Mouse (Mus musculus) heart, adult 2 months (tissue): ENCODE measurements around the gene Myo9b. TPM values are rescaled to one million over a fixed set of nuclear protein-coding genes. Genes with fewer than 3 reads are reported as not detected.

Source experiments
- DNase-seq, 2 experiments: peaks; one replicate each; pipeline ENCODE4 v3.0.0; 2021
- H3K27ac ChIP-seq: fragments of 200-600 bp; 2 replicates; pipeline ENCODE4 v1.8.1; 2022
- H3K27me3 ChIP-seq: fragments of 200-500 bp; 2 replicates; pipeline ENCODE4 v1.6.1; 2012; ENCODE audit warnings: mild to moderate bottlenecking, low read length, inconsistent platforms, mixed read lengths; ENCODE audit not compliant: control insufficient read depth, insufficient read depth
- H3K36me3 ChIP-seq: fragments of 200-500 bp; 2 replicates; pipeline ENCODE4 v1.6.1; 2012; ENCODE audit warnings: low read length, inconsistent platforms; ENCODE audit not compliant: control insufficient read depth, insufficient read depth
- H3K4me1 ChIP-seq: fragments of 200-500 bp; 2 replicates; pipeline ENCODE4 v1.6.1; 2011; ENCODE audit warnings: low read length; ENCODE audit not compliant: control insufficient read depth, insufficient read depth
- H3K4me3 ChIP-seq: fragments of 200-600 bp; 2 replicates; pipeline ENCODE4 v1.8.1; 2022
- H3K79me2 ChIP-seq: fragments of 200-500 bp; replicated peaks from 2 replicates; pipeline ENCODE4 v1.6.1; 2012; ENCODE audit warnings: mild to moderate bottlenecking, inconsistent platforms, low read length, moderate library complexity, mixed read lengths; ENCODE audit not compliant: control insufficient read depth, insufficient read depth
- H3K9ac ChIP-seq: fragments of 200-500 bp; 2 replicates; pipeline ENCODE4 v1.6.1; 2012; ENCODE audit warnings: low read depth, mild to moderate bottlenecking, control low read depth, inconsistent platforms, low read length, mixed read lengths
- CTCF ChIP-seq: fragments of 200-600 bp; IDR thresholded peaks from 2 replicates; pipeline ENCODE4 v1.8.1; 2022; ENCODE audit warnings: antibody characterized with exemption, mild to moderate bottlenecking, moderate library complexity
- EP300 ChIP-seq: fragments of 200-500 bp; IDR thresholded peaks from 2 replicates; pipeline ENCODE4 v1.6.1; 2011; ENCODE audit warnings: low read depth, low read length, control low read depth; ENCODE audit not compliant: insufficient read depth
- POLR2A ChIP-seq: fragments of 200-500 bp; IDR thresholded peaks from 2 replicates; pipeline ENCODE4 v1.6.1; 2011; ENCODE audit warnings: mild to moderate bottlenecking, low read depth, low read length, control low read depth; ENCODE audit not compliant: insufficient read depth
- WGBS: fragments of 180-500 bp; shearing (Covaris S2); methylation state at CpG from one replicate; pipeline ENCODE4 v1.1.7; 2018; 5-methylcytosine and 5-hydroxymethylcytosine counted together
- intact Hi-C: fragments of 180-260 bp; cut with DNase I; formaldehyde crosslinking; loops from one replicate; pipeline ENCODE4 v1.15.1; 2025
- polyA plus RNA-seq: library from polyadenylated mRNA; depleted of rRNA; stranded (reverse); fragments of >200 nt; gene quantifications from 2 replicates; pipeline ENCODE4 v1.2.3, GENCODE M21; 2012
- total RNA-seq, 2 experiments: library from RNA; stranded (reverse); gene quantifications; 2 replicates each; pipeline ENCODE4 v1.2.3; 2021

The Myo9b gene
- total and polyA plus RNA-seq, 3 experiments = 15.0 to 22.8 (median 20.1) TPM

DNA sequence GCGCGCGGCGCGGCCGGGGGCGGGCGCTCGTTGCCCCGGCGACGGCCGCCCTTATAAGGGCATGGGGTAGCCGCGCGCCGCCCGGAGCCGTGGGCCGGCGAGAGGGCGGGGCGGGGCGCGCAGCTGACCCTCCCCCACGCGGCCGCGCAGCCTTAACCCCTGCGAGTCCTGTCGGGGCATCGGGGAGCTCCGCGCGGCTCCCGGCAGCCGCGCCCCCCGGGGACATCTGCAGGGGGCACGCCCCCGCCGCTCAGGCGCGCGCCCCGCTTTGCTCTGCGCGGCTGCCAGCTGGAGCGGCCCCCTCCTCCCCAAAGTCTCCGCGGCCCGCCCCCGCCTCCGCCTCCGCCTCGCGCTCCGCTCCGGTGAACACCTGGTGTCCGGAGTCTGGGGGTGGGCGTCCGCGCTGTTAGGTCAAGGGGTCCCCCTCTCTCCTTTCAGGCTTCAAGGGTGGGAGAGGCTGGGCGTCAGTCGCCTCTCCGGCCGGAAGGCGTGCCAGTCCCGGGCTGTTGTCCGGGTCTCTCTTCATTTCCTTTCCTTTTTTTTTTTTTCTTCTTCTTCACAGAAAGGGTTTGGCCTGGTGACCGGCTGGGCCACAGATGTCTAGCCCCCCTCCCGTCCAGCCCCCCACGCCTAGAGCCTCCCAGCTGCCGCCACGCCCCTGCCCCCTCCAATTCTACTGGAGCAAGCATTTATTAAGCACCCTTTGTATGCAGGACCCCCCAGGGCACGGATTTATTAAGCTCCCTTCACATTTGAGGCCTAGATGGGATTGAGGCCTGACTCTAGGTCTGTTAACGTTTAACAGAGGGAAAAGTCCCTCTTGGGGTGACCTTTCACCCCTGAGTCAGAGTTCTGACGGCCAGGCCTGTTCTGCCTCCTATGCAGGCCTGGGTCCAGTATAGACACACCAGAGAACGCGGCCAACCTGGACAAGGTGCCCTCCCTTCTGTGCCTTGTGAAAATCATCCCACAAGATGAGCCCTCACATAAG is 109.8 kb downstream of the Myo9b start:
- intact Hi-C loops = loop anchor here (5.0 kb wide), 1 partner anchor 80 kb away; the partner anchor contains the start of genes Abhd8 and Mrpl34
- H3K4me3 ChIP-seq = peak overlapping the region; percentile 89
- H3K36me3 ChIP-seq = no peaks in the 10 kb centered on the region
- H3K79me2 ChIP-seq = peaks cover 4% of the 10 kb centered on the region; the same call in 1 of the 2 replicates
- peak; percentile 92 to 94 for DNase-seq
- H3K27me3 ChIP-seq = no peaks in the 10 kb centered on the region
- WGBS = 4% methylated on average over 76 of the region's 80 CpGs
- H3K9ac ChIP-seq = peak overlapping the region; percentile 87
- peak overlapping the region; percentile 90 for H3K27ac ChIP-seq
- H3K4me1 ChIP-seq = peaks cover 4% of the 10 kb centered on the region
- no peak for TF ChIP-seq CTCF
- TF ChIP-seq POLR2A = no peak; the same call in none of the 2 replicates
- TF ChIP-seq EP300 = no peak

DNA sequence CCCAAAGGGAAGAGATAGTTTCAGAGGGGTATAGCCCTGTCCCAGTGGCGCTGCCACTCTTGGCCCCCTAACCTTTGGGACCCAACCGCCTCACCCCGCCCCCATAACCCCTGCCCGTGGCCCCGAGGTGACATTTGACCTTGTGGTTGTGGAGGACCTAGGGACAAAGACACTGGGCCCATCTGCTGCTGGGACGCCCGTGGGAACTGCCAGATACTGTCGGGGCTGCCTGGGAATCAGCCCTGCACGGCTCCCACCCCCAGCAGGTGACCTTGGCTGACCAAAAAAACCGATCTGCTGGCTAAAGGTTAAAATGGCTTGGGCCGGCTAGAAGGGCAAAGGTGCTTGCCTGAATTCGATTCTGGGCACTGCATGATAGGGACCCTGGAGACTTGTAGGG is 110.9 kb downstream of the Myo9b start:
- no peak for TF ChIP-seq EP300
- no peak for TF ChIP-seq CTCF
- no peak for TF ChIP-seq POLR2A
- H3K9ac ChIP-seq = no peak overlapping the region
- no peaks in the 10 kb centered on the region for H3K36me3 ChIP-seq
- no peak overlapping the region for H3K4me3 ChIP-seq
- peaks cover 4% of the 10 kb centered on the region for H3K4me1 ChIP-seq
- no peak for DNase-seq
- H3K27me3 ChIP-seq = no peaks in the 10 kb centered on the region
- intact Hi-C loops = loop anchor here (1.0 to 5.0 kb wide), 2 partner anchors 11 to 79 kb away; partner anchors contain the start of genes Abhd8 and Mrpl34
- H3K79me2 ChIP-seq = peaks cover 4% of the 10 kb centered on the region; the same call in 1 of the 2 replicates
- 52% methylated on average over 12 of the region's 12 CpGs for WGBS
- no peak overlapping the region; the same call in 1 of the 2 replicates for H3K27ac ChIP-seq

- DNase-seq = no peak
- Histone ChIP-seq H3K9ac (no peak overlapping the region), H3K4me3 (no peak overlapping the region), H3K27me3 (no peaks in the 10 kb centered on the region), H3K4me1 (peaks cover 7% of the 10 kb centered on the region), H3K79me2 (peaks cover 4% of the 10 kb centered on the region; the same call in 1 of the 2 replicates), H3K27ac (no peak overlapping the region), H3K36me3 (no peaks in the 10 kb centered on the region)
- WGBS = 55% methylated on average over 3 of the region's 3 CpGs
- intact Hi-C loops = loop anchor here (1.0 to 5.0 kb wide), 2 partner anchors 10 to 78 kb away; partner anchors contain the start of genes Abhd8 and Mrpl34
- TF ChIP-seq CTCF = no peak
- no peak for TF ChIP-seq EP300
- TF ChIP-seq POLR2A = peak; percentile 32; the same call in 1 of the 2 replicates
Measured at GRCm38 (mm10) chr8:71383860-71384259, 111.3 kb downstream of the Myo9b start.

GRCm38 (mm10) chr8:71385212-71385835 is 112.8 kb downstream of the Myo9b start:
- H3K4me1 ChIP-seq = peaks cover 7% of the 10 kb centered on the region
- H3K9ac ChIP-seq = no peak overlapping the region
- no peak overlapping the region for H3K4me3 ChIP-seq
- peaks cover 4% of the 10 kb centered on the region; the same call in 1 of the 2 replicates for H3K79me2 ChIP-seq
- no peaks in the 10 kb centered on the region for H3K27me3 ChIP-seq
- no peak for TF ChIP-seq POLR2A
- peak; percentile 43 for TF ChIP-seq CTCF
- 77% methylated on average over 12 of the region's 12 CpGs for WGBS
- intact Hi-C loops = no loop called here
- no peaks in the 10 kb centered on the region for H3K36me3 ChIP-seq
- DNase-seq = no peak
- H3K27ac ChIP-seq = no peak overlapping the region

- Histone ChIP-seq H3K9ac (no peak overlapping the region), H3K27me3 (no peaks in the 10 kb centered on the region), H3K79me2 (no peaks in the 10 kb centered on the region), H3K27ac (peak overlapping the region; percentile 66), H3K4me1 (peaks cover 4% of the 10 kb centered on the region), H3K36me3 (no peaks in the 10 kb centered on the region), H3K4me3 (no peak overlapping the region)
- 31% methylated on average over 1 of the region's 1 CpGs for whole genome bisulfite sequencing
- TF ChIP-seq POLR2A = peak; percentile 33; the same call in 1 of the 2 replicates
- 0 out of 2 replicates have a peak, but pooled peaks have one; percentile 54 for TF ChIP-seq EP300
- no peak for TF ChIP-seq CTCF
- DNase-seq = peak in 1 of 2 experiments; percentile 57
- intact Hi-C loops = no loop called here
Measured at GRCm38 (mm10) chr8:71388267-71388666, 115.8 kb downstream of the Myo9b start.
